Mouse (Mus musculus): ENCODE data around the gene Drc3. TPM values are rescaled to one million over a fixed set of nuclear protein-coding genes. Genes with fewer than 3 reads are reported as not detected.

The Drc3 gene
- polyA plus RNA-seq, 1 experiment from 2014 or later, result 3.8 TPM

- Histone ChIP-seq H3K27ac (replicated peaks) (no peak overlapping the region), H3K4me3 (no peak overlapping the region), H3K9ac (no peak overlapping the region), H3K4me1 (replicated peaks) (0 out of 2 replicates have a peak, but pooled peaks cover 19% of the 10 kb centered on the region), H3K36me3 (no peaks in the 10 kb centered on the region), H3K27me3 (no peaks in the 10 kb centered on the region), H3K4me2 (no peak overlapping the region), H3K9me3 (no peaks in the 10 kb centered on the region)
- 90% methylated on average over 4 of the region's 4 CpGs for WGBS
- no peak for ATAC-seq (ENCODE audit: low read depth)
These were observed 7.3 kb upstream of the Drc3 start for GRCm38 (mm10) chr11:60345868-60346267.

GRCm38 (mm10) chr11:60346537-60346936 is 6.6 kb upstream of the Drc3 start:
- WGBS, result 72% methylated on average over 4 of the region's 4 CpGs
- no peak for ATAC-seq (ENCODE audit: low read depth)

GRCm38 (mm10) chr11:60351388-60351787 is 1.7 kb upstream of the Drc3 start:
- Histone ChIP-seq H3K4me2 (peak overlapping the region; percentile 97), H3K27ac (replicated peaks) (no peak overlapping the region), H3K4me1 (replicated peaks) (peaks cover 37% of the 10 kb centered on the region), H3K9ac (peak overlapping the region; percentile 88; the same call in 1 of the 2 replicates), H3K9me3 (no peaks in the 10 kb centered on the region), H3K27me3 (no peaks in the 10 kb centered on the region), H3K4me3 (peak overlapping the region; percentile 84), H3K36me3 (no peaks in the 10 kb centered on the region)
- ATAC-seq (ENCODE audit: low read depth), result no peak
- WGBS, result 53% methylated on average over 2 of the region's 2 CpGs

More at GRCm38 (mm10) chr11:60346537-60346936, 6.6 kb upstream of the Drc3 start:
- Histone ChIP-seq H3K27me3 (no peaks in the 10 kb centered on the region), H3K4me1 (replicated peaks) (peaks cover 26% of the 10 kb centered on the region), H3K9me3 (no peaks in the 10 kb centered on the region), H3K9ac (no peak overlapping the region), H3K36me3 (no peaks in the 10 kb centered on the region), H3K4me2 (no peak overlapping the region), H3K27ac (replicated peaks) (no peak overlapping the region), H3K4me3 (no peak overlapping the region)

- peak overlapping the region; percentile 88 for H3K9ac ChIP-seq
- 25% methylated on average over 11 of the region's 11 CpGs for WGBS
- H3K36me3 ChIP-seq, result no peaks in the 10 kb centered on the region
- no peaks in the 10 kb centered on the region for H3K9me3 ChIP-seq
- peak overlapping the region; percentile 97 for H3K4me2 ChIP-seq
- H3K4me1 ChIP-seq (replicated peaks), result peaks cover 32% of the 10 kb centered on the region
- H3K27me3 ChIP-seq, result no peaks in the 10 kb centered on the region
- ATAC-seq (ENCODE audit: low read depth), result no peak
- H3K4me3 ChIP-seq, result peak overlapping the region; percentile 84
- H3K27ac ChIP-seq (replicated peaks), result peak overlapping the region; percentile 75
These were observed 1.2 kb upstream of the Drc3 start for GRCm38 (mm10) chr11:60351925-60352371.

- Histone ChIP-seq H3K9ac (no peak overlapping the region), H3K27ac (replicated peaks) (no peak overlapping the region), H3K4me2 (no peak overlapping the region), H3K27me3 (no peaks in the 10 kb centered on the region), H3K9me3 (no peaks in the 10 kb centered on the region), H3K36me3 (no peaks in the 10 kb centered on the region), H3K4me3 (no peak overlapping the region), H3K4me1 (replicated peaks) (peaks cover 20% of the 10 kb centered on the region)
- 90% methylated on average over 2 of the region's 2 CpGs for WGBS
- no peak for ATAC-seq (ENCODE audit: low read depth)
These were observed 2.8 kb downstream of the Drc3 start for GRCm38 (mm10) chr11:60355952-60356351.

- no peak overlapping the region for H3K9ac ChIP-seq
- ATAC-seq (ENCODE audit: low read depth), result no peak
These were observed 4.0 kb downstream of the Drc3 start for GRCm38 (mm10) chr11:60357116-60357515.

GRCm38 (mm10) chr11:60358548-60358947 is 5.4 kb downstream of the Drc3 start:
- H3K4me3 ChIP-seq, result no peak overlapping the region
- no peak overlapping the region for H3K4me2 ChIP-seq
- no peaks in the 10 kb centered on the region for H3K27me3 ChIP-seq
- H3K9me3 ChIP-seq, result no peaks in the 10 kb centered on the region
- H3K36me3 ChIP-seq, result no peaks in the 10 kb centered on the region
- ATAC-seq (ENCODE audit: low read depth), result no peak
- 81% methylated on average over 7 of the region's 7 CpGs for WGBS
- H3K9ac ChIP-seq, result no peak overlapping the region
- peaks cover 2% of the 10 kb centered on the region for H3K4me1 ChIP-seq (replicated peaks)
- H3K27ac ChIP-seq (replicated peaks), result no peak overlapping the region

More at GRCm38 (mm10) chr11:60357116-60357515, 4.0 kb downstream of the Drc3 start:
- WGBS, result 43% methylated on average over 1 of the region's 1 CpGs
- Histone ChIP-seq H3K9me3 (no peaks in the 10 kb centered on the region), H3K36me3 (no peaks in the 10 kb centered on the region), H3K4me3 (no peak overlapping the region), H3K4me1 (replicated peaks) (peaks cover 8% of the 10 kb centered on the region), H3K27ac (replicated peaks) (no peak overlapping the region), H3K4me2 (no peak overlapping the region), H3K27me3 (no peaks in the 10 kb centered on the region)

- Histone ChIP-seq H3K4me2 (no peak overlapping the region), H3K9me3 (no peaks in the 10 kb centered on the region), H3K27ac (replicated peaks) (no peak overlapping the region), H3K9ac (no peak overlapping the region), H3K4me3 (no peak overlapping the region), H3K27me3 (no peaks in the 10 kb centered on the region), H3K4me1 (replicated peaks) (no peaks in the 10 kb centered on the region), H3K36me3 (no peaks in the 10 kb centered on the region)
- ATAC-seq (ENCODE audit: low read depth), result no peak
- WGBS, result 75% methylated on average over 5 of the region's 5 CpGs
These were observed 6.0 kb downstream of the Drc3 start for GRCm38 (mm10) chr11:60359138-60359537.

GRCm38 (mm10) chr11:60359936-60360335 is 6.8 kb downstream of the Drc3 start:
- Histone ChIP-seq H3K4me1 (replicated peaks) (no peaks in the 10 kb centered on the region), H3K27me3 (no peaks in the 10 kb centered on the region), H3K36me3 (no peaks in the 10 kb centered on the region), H3K4me2 (no peak overlapping the region), H3K9me3 (no peaks in the 10 kb centered on the region), H3K4me3 (no peak overlapping the region), H3K9ac (no peak overlapping the region), H3K27ac (replicated peaks) (no peak overlapping the region)
- WGBS, result 86% methylated on average over 1 of the region's 1 CpGs
- ATAC-seq (ENCODE audit: low read depth), result no peak

- Histone ChIP-seq H3K36me3 (no peaks in the 10 kb centered on the region), H3K4me2 (no peak overlapping the region), H3K9ac (no peak overlapping the region), H3K9me3 (no peaks in the 10 kb centered on the region), H3K27me3 (no peaks in the 10 kb centered on the region), H3K27ac (replicated peaks) (no peak overlapping the region), H3K4me3 (no peak overlapping the region), H3K4me1 (replicated peaks) (no peaks in the 10 kb centered on the region)
- no peak for ATAC-seq (ENCODE audit: low read depth)
- WGBS, result 84% methylated on average over 5 of the region's 5 CpGs
These were observed 7.6 kb downstream of the Drc3 start for GRCm38 (mm10) chr11:60360631-60361201.

- Histone ChIP-seq H3K36me3 (no peaks in the 10 kb centered on the region), H3K27ac (replicated peaks) (no peak overlapping the region), H3K27me3 (no peaks in the 10 kb centered on the region), H3K9me3 (no peaks in the 10 kb centered on the region), H3K4me1 (replicated peaks) (peaks cover 4% of the 10 kb centered on the region; the same call in 1 of the 2 replicates), H3K4me3 (no peak overlapping the region), H3K4me2 (no peak overlapping the region), H3K9ac (peak overlapping the region; percentile 43; the same call in 1 of the 2 replicates)
- WGBS, result 44% methylated on average over 16 of the region's 16 CpGs
- no peak for ATAC-seq (ENCODE audit: low read depth)
These were observed 13.3 kb downstream of the Drc3 start for GRCm38 (mm10) chr11:60366239-60367019.

GRCm38 (mm10) chr11:60367256-60367655 is 14.1 kb downstream of the Drc3 start:
- H3K9ac ChIP-seq, result no peak overlapping the region
- no peak overlapping the region for H3K27ac ChIP-seq (replicated peaks)
- 85% methylated on average over 3 of the region's 3 CpGs for WGBS
- no peak overlapping the region for H3K4me3 ChIP-seq
- no peaks in the 10 kb centered on the region for H3K9me3 ChIP-seq
- no peak overlapping the region for H3K4me2 ChIP-seq
- ATAC-seq (ENCODE audit: low read depth), result no peak
- H3K4me1 ChIP-seq (replicated peaks), result peaks cover 4% of the 10 kb centered on the region; the same call in 1 of the 2 replicates
- H3K36me3 ChIP-seq, result no peaks in the 10 kb centered on the region
- no peaks in the 10 kb centered on the region for H3K27me3 ChIP-seq

All from neural tube, embryonic 13.5 days (tissue).